Mouse (Mus musculus) hindbrain, embryonic 11.5 days (tissue): ENCODE data around the gene Taf4. TPM values are rescaled to one million over a fixed set of nuclear protein-coding genes. Genes with fewer than 3 reads are reported as not detected.
A peak's percentile ranks its signal among the peaks of the same experiment; 100 is the strongest.

ENCODE experiments used
- ATAC-seq: fragments of 200-750 bp; cut with Nextera tagmentation; 2 replicates; pipeline ENCODE4 v1.8.0; 2017; ENCODE audit warnings: mild to moderate bottlenecking, moderate TSS enrichment, moderate library complexity; ENCODE audit not compliant: low FRiP score
- DNase-seq: peaks from one replicate; pipeline ENCODE4 v3.0.0-alpha.2; 2015; ENCODE audit warnings: low spot score
- H3K27ac ChIP-seq: fragments of 300-500 bp; sonication (generic); 2 replicates; pipeline ENCODE4 v1.5.1; 2014; ENCODE audit warnings: mild to moderate bottlenecking, low read depth, low read length
- H3K27me3 ChIP-seq: fragments of 300-500 bp; sonication (generic); 2 replicates; pipeline ENCODE4 v1.6.1; 2014; ENCODE audit warnings: mild to moderate bottlenecking, low read length, moderate library complexity, mixed read lengths; ENCODE audit not compliant: control insufficient read depth, insufficient read depth
- H3K36me3 ChIP-seq: fragments of 300-500 bp; sonication (generic); 2 replicates; pipeline ENCODE4 v1.6.1; 2014; ENCODE audit warnings: mild to moderate bottlenecking, low read length, moderate library complexity, mixed read lengths; ENCODE audit not compliant: control insufficient read depth, insufficient read depth
- H3K4me1 ChIP-seq: fragments of 300-500 bp; sonication (generic); replicated peaks from 2 replicates; pipeline ENCODE4 v1.6.1; 2014; ENCODE audit warnings: low read length, mixed read lengths; ENCODE audit not compliant: control insufficient read depth, insufficient read depth
- H3K4me2 ChIP-seq: fragments of 300-500 bp; sonication (generic); replicated peaks from 2 replicates; pipeline ENCODE4 v1.6.1; 2014; ENCODE audit warnings: mild to moderate bottlenecking, low read depth, low read length
- H3K4me3 ChIP-seq: fragments of 300-500 bp; sonication (generic); 2 replicates; pipeline ENCODE4 v1.5.1; 2014; ENCODE audit warnings: low read depth, low read length
- H3K9ac ChIP-seq: fragments of 300-500 bp; sonication (generic); 2 replicates; pipeline ENCODE4 v1.6.1; 2014; ENCODE audit warnings: low read depth, low read length
- H3K9me3 ChIP-seq: fragments of 300-500 bp; sonication (generic); 2 replicates; pipeline ENCODE4 v1.6.1; 2016; ENCODE audit warnings: low read length; ENCODE audit not compliant: control insufficient read depth
- WGBS: fragments of 180-500 bp; shearing (Covaris S2); extraction: QIAGEN DNeasy Blood & Tissue Kit; methylation state at CpG from one replicate; pipeline ENCODE4 v1.1.7; 2014; 5-methylcytosine and 5-hydroxymethylcytosine counted together
- polyA plus RNA-seq: library from polyadenylated mRNA; unstranded; fragments of >200 nt; fragmentation: Nextera tagmentation; extraction: Ambion mirVana; gene quantifications from 2 replicates; pipeline ENCODE4 v1.2.1, GENCODE M21; 2014

Gene Taf4
- polyA plus RNA-seq, 1 experiment from 2014 or later: 9.2 TPM

DNA sequence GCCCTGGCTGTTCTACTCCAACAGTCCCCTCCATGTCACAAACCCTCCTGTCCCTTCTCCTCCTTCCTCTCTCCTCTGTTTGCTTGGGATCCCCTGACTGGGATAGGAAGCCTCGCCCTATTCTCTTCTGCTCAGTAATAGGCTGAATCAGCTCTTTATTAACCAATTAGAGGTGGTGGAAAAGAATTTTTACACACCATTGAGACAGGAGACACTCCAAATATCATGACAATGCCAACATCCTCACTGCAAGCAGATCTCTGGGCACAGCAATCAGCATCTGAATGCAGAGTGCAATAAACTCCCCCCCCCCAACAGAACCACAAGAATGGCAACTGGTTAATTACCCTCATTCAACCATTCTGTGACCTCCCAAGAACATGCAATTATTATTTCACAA is 12.7 kb upstream of the Taf4 start:
- H3K27me3 ChIP-seq: no peaks in the 10 kb centered on the region
- H3K9ac ChIP-seq: no peak overlapping the region
- DNase-seq (no peak), ATAC-seq (no peak)
- no peak overlapping the region for H3K4me2 ChIP-seq
- H3K4me3 ChIP-seq: no peak overlapping the region
- H3K36me3 ChIP-seq: no peaks in the 10 kb centered on the region
- H3K27ac ChIP-seq: no peak overlapping the region
- no peaks in the 10 kb centered on the region for H3K4me1 ChIP-seq
- 45% methylated on average over 1 of the region's 1 CpGs for WGBS
- H3K9me3 ChIP-seq: no peaks in the 10 kb centered on the region

DNA sequence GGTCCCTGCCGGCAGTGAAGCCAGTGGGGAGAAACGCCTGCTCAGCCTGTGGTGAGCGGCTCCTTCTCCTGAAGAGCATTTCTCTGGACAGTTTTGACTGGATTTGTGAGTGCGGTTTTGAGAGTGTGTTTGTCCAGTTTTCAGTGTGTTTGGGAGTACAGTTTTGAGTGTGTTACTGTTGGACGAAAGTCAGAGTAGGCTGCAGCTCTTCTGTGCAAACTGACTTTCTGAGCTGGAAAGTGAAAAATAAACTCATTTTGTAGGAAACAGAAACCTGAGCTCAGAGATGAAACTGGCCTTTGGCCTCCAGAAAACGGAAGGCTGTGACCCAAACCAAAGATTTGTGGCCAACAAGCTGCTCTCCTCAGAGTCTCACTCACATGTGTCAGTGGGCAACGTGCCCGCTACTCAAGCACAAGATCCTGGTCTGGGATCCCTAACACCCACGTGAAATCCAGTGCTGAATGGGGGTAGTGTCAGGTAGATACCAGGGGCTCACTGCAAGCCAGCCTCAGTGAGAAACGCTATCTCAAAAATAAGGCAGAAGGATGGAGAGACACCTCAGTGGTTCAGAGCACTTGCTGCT is 10.1 kb upstream of the Taf4 start:
- Histone ChIP-seq H3K27me3 (no peaks in the 10 kb centered on the region), H3K36me3 (no peaks in the 10 kb centered on the region), H3K4me1 (no peaks in the 10 kb centered on the region), H3K9me3 (no peaks in the 10 kb centered on the region), H3K4me2 (no peak overlapping the region), H3K9ac (no peak overlapping the region), H3K27ac (no peak overlapping the region), H3K4me3 (no peak overlapping the region)
- WGBS: 72% methylated on average over 10 of the region's 10 CpGs
- DNase-seq (no peak), ATAC-seq (no peak)

DNA sequence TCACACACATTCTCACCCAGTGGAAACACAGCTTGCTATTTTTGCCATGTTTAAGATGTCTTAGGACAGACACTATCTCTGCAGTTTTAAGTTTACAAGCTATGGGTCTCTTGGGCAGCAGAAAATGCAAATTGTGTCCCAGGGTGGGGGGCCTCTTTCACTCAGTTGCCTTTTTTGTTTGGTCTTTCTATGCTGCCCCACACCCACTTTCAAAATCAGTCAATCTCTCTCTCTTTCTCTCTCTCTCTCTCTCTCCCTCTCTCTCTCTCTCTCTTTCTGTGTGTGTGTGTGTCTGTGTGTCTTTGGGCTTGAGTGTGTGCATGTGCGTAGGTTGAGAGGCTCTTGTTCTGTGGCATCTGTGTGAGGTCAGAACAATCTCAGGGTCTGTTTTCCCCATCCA is 9.2 kb upstream of the Taf4 start:
- DNase-seq (no peak), ATAC-seq (no peak)
- Histone ChIP-seq H3K36me3 (no peaks in the 10 kb centered on the region), H3K4me2 (no peak overlapping the region), H3K9me3 (no peaks in the 10 kb centered on the region), H3K4me1 (no peaks in the 10 kb centered on the region), H3K27ac (no peak overlapping the region), H3K27me3 (no peaks in the 10 kb centered on the region), H3K4me3 (no peak overlapping the region), H3K9ac (0 out of 2 replicates have a peak overlapping the region, but pooled peaks have one; percentile 4)
- 81% methylated on average over 1 of the region's 1 CpGs for WGBS

DNA sequence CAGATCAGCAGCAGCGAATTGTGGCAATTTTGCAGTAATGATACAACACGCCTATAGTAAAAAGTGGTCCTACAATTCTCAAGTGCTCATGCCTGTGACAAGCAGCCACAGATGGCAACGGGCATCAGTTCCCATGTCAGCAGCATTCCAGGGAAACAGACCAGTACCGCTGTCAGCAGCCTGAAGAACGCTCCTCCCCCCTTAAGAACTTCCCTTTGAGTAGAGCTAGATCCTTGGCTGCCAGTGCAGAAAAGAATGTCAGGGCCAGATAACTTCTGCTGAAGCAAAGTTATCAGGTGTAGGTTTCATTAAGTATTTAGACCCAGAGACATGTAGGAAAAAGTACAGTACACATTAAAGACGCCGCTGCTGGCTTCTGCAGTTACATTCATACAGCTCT is 8.4 kb upstream of the Taf4 start:
- H3K9ac ChIP-seq: no peak overlapping the region

DNA sequence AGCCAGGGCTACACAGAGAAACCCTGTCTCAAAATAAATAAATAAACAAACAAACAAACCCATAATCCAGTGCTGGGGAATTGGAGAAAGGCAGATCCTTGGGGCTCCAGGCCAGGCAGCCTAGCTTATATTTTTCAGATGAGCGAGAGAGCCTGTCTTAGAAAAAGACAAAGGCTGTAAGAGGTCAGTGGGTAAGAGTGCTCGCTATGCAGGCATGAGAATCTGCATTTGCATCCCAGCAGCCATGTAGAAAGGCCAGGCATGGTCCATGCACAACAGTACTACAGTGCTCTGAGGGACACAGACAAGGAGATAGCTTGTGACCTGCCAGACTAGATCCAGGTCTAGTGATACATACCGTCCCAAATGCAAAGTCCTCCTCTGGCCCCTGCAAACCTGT is 6.3 kb upstream of the Taf4 start:
- Histone ChIP-seq H3K4me1 (no peaks in the 10 kb centered on the region), H3K9me3 (no peaks in the 10 kb centered on the region), H3K4me3 (no peak overlapping the region), H3K27me3 (no peaks in the 10 kb centered on the region), H3K27ac (no peak overlapping the region), H3K4me2 (no peak overlapping the region), H3K9ac (no peak overlapping the region), H3K36me3 (no peaks in the 10 kb centered on the region)
- DNase-seq: no peak
- ATAC-seq: no peak
- WGBS: 85% methylated on average over 3 of the region's 3 CpGs

More for the DNA sequence above, 8.4 kb upstream of the Taf4 start:
- ATAC-seq: no peak
- Histone ChIP-seq H3K4me2 (no peak overlapping the region), H3K27ac (no peak overlapping the region), H3K4me3 (no peak overlapping the region), H3K9me3 (no peaks in the 10 kb centered on the region), H3K36me3 (no peaks in the 10 kb centered on the region), H3K27me3 (no peaks in the 10 kb centered on the region), H3K4me1 (no peaks in the 10 kb centered on the region)
- DNase-seq: no peak
- WGBS: 47% methylated on average over 7 of the region's 7 CpGs

DNA sequence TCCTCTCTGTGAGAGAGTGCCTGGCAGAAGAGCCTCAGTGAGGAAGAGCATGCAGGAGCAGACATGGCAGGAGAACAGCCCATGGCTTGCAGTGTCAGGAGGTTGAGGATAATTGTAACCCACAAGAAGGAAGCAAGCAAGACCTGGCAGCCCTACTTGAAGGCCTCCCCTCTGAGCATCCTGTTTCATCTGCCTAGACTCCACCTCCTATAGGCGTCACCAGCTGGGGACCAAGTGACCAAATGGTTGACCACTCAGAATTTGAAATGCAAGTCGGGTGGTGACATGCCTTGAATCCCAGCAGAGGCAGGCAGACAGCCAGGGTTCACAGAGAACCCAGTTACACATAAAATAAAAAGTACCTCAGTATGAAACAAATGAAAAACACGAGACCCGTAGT is 4.2 kb upstream of the Taf4 start:
- Histone ChIP-seq H3K9ac (no peak overlapping the region), H3K4me3 (no peak overlapping the region)
- WGBS: 49% methylated on average over 4 of the region's 4 CpGs

DNA sequence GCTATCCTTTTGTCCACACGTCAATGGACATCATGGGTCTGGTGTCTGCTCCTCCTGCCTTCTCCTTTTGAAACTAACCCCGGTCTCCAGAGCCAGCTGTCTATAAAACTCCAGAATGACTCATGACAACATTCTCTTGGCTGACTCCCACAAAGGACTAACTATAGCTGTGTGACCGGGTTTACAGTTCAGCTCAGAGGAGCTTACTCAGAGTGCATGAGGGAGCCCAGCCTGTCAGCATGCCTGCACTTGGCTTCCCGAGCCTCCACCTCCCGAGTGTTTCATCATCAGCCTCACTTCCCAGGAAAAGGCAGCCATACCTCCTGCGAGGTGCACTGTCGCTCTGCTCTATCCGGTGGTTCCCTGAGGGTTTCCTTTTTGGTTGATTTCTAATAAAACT is 3.4 kb upstream of the Taf4 start:
- no peak for ATAC-seq
- Histone ChIP-seq H3K27me3 (no peaks in the 10 kb centered on the region), H3K36me3 (no peaks in the 10 kb centered on the region), H3K27ac (no peak overlapping the region), H3K4me1 (no peaks in the 10 kb centered on the region), H3K4me3 (no peak overlapping the region), H3K9me3 (no peaks in the 10 kb centered on the region), H3K4me2 (no peak overlapping the region), H3K9ac (no peak overlapping the region)
- DNase-seq: no peak
- 66% methylated on average over 8 of the region's 8 CpGs for WGBS

More for the DNA sequence above, 4.2 kb upstream of the Taf4 start:
- no peaks in the 10 kb centered on the region for H3K36me3 ChIP-seq
- ATAC-seq (no peak), DNase-seq (no peak)
- H3K4me1 ChIP-seq: no peaks in the 10 kb centered on the region
- no peaks in the 10 kb centered on the region for H3K9me3 ChIP-seq
- H3K27ac ChIP-seq: no peak overlapping the region
- no peaks in the 10 kb centered on the region for H3K27me3 ChIP-seq
- H3K4me2 ChIP-seq: no peak overlapping the region

DNA sequence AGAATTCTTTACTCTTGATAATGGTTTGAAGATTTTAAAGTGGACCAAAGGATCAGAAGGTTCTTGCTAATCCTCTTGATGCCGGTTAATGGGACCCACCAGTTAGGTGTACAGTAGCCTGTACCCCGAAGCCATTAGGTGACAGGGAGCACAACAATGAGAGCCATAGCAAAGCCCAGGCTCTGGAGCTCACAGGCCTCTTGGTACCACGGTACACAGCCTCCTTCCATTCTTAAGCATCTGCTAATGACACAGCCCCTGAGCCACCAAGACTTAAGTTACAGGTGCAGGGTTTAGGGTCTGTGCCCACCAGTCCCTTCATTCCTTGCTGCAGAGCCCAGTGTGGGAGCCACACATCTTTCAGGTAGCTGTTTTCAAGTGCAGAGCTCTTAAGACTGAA is 1.8 kb upstream of the Taf4 start:
- no peak for ATAC-seq
- Histone ChIP-seq H3K9ac (no peak overlapping the region), H3K27ac (no peak overlapping the region), H3K4me1 (peaks cover 7% of the 10 kb centered on the region), H3K4me2 (no peak overlapping the region), H3K27me3 (no peaks in the 10 kb centered on the region), H3K4me3 (no peak overlapping the region), H3K9me3 (no peaks in the 10 kb centered on the region), H3K36me3 (no peaks in the 10 kb centered on the region)
- DNase-seq: no peak
- WGBS: 78% methylated on average over 3 of the region's 3 CpGs

DNA sequence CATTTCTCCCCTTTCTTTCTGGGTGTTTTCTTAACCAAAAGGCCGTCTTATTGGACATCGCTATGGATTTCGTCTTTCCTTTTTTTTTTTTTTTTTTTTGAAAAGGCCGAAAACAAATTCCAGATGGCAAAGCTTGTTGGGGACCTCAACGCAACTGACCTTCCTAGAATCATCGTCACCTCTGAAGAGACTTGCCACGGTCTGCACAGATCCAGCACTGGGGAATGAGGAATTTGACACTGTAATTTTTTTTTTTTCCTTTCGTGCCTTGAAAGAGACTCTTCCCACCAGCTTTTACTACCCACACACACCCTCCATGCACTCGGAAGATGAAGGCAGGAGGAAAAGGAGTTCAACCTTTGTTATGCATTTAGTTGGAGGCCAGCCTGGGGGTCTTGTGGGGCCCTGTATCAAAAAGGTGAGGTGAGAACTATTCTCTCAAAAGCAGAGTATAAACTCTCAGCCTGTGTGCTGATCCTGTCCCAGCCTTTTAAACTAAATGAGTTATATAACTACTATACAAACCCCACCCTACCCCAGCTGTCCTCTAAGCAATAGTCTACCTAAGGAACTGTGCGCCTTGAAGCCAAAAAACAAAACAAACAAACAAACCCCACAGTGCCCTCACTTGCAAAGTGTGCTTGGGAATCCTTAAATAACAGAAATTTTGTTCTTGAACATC is 1.0 kb upstream of the Taf4 start:
- DNase-seq: no peak

More for the DNA sequence above, 1.0 kb upstream of the Taf4 start:
- Histone ChIP-seq H3K4me2 (peak overlapping the region; percentile 61), H3K9ac (peak overlapping the region; percentile 95), H3K36me3 (no peaks in the 10 kb centered on the region), H3K9me3 (no peaks in the 10 kb centered on the region), H3K27ac (peak overlapping the region; percentile 95; the same call in 1 of the 2 replicates), H3K4me1 (peaks cover 9% of the 10 kb centered on the region), H3K27me3 (no peaks in the 10 kb centered on the region), H3K4me3 (peak overlapping the region; percentile 84)
- no peak for ATAC-seq
- WGBS: 8% methylated on average over 10 of the region's 10 CpGs
